Mouse (Mus musculus): Measurements from ENCODE around the gene Tox2. TPM values are rescaled to one million over a fixed set of nuclear protein-coding genes. Genes with fewer than 3 reads are reported as not detected.

Tox2 gene
- 4.4 TPM in 2 replicates for polyA plus RNA-seq (2015; fragmentation: Nextera tagmentation; extraction: Ambion mirVana)

GRCm38 (mm10) chr2:163202884-163203634 lies at the start of gene Tox2:
Tox2 (plus strand) TSS chr2:163203125.
- Histone ChIP-seq H3K27ac (no peak within 1 kb of the TSS), H3K4me1 (peaks cover 20% of the 10 kb centered on the region), H3K9ac (no peak within 1 kb of the TSS), H3K27me3 (replicated peaks) (peaks cover 39% of the 10 kb centered on the region), H3K36me3 (no peaks in the 10 kb centered on the region), H3K4me2 (peak within 1 kb of the TSS; percentile 98), H3K4me3 (replicated peaks) (peak within 1 kb of the TSS; percentile 54), H3K9me3 (no peaks in the 10 kb centered on the region)
- peak; percentile 87 for ATAC-seq (ENCODE audit: insufficient read depth, low FRiP score, low read depth)
- under 1% methylated on average over 61 of the region's 79 CpGs for WGBS

GRCm38 (mm10) chr2:163154673-163155072 lies 48.3 kb upstream of the Tox2 start:
- H3K36me3 ChIP-seq = no peaks in the 10 kb centered on the region
- ATAC-seq (ENCODE audit: insufficient read depth, low FRiP score, low read depth) = no peak
- H3K9ac ChIP-seq = no peak overlapping the region
- H3K27me3 ChIP-seq (replicated peaks) = no peaks in the 10 kb centered on the region
- no peak overlapping the region for H3K4me3 ChIP-seq (replicated peaks)
- H3K4me1 ChIP-seq = no peaks in the 10 kb centered on the region
- no peak overlapping the region for H3K4me2 ChIP-seq
- 88% methylated on average over 8 of the region's 8 CpGs for WGBS
- no peaks in the 10 kb centered on the region for H3K9me3 ChIP-seq
- H3K27ac ChIP-seq = no peak overlapping the region

GRCm38 (mm10) chr2:163158979-163159378 lies 43.9 kb upstream of the Tox2 start:
- Histone ChIP-seq H3K36me3 (no peaks in the 10 kb centered on the region), H3K4me3 (replicated peaks) (no peak overlapping the region), H3K4me1 (no peaks in the 10 kb centered on the region), H3K27me3 (replicated peaks) (no peaks in the 10 kb centered on the region), H3K4me2 (no peak overlapping the region), H3K27ac (no peak overlapping the region), H3K9ac (no peak overlapping the region), H3K9me3 (no peaks in the 10 kb centered on the region)
- no peak for ATAC-seq (ENCODE audit: insufficient read depth, low FRiP score, low read depth)
- 83% methylated on average over 9 of the region's 9 CpGs for WGBS

- H3K4me1 ChIP-seq = no peaks in the 10 kb centered on the region
- WGBS = 64% methylated on average over 10 of the region's 10 CpGs
- no peaks in the 10 kb centered on the region for H3K9me3 ChIP-seq
- H3K4me2 ChIP-seq = no peak overlapping the region
- H3K4me3 ChIP-seq (replicated peaks) = no peak overlapping the region
- no peak overlapping the region for H3K9ac ChIP-seq
- no peaks in the 10 kb centered on the region for H3K27me3 ChIP-seq (replicated peaks)
- H3K27ac ChIP-seq = no peak overlapping the region
- no peak for ATAC-seq (ENCODE audit: insufficient read depth, low FRiP score, low read depth)
- H3K36me3 ChIP-seq = no peaks in the 10 kb centered on the region
Observed at GRCm38 (mm10) chr2:163164461-163164990, 38.4 kb upstream of the Tox2 start.

GRCm38 (mm10) chr2:163166067-163166805 lies 36.7 kb upstream of the Tox2 start:
- H3K36me3 ChIP-seq = no peaks in the 10 kb centered on the region
- WGBS = 42% methylated on average over 13 of the region's 13 CpGs
- H3K9me3 ChIP-seq = no peaks in the 10 kb centered on the region
- H3K4me2 ChIP-seq = no peak overlapping the region
- no peak for ATAC-seq (ENCODE audit: insufficient read depth, low FRiP score, low read depth)
- H3K4me1 ChIP-seq = no peaks in the 10 kb centered on the region
- H3K4me3 ChIP-seq (replicated peaks) = no peak overlapping the region
- H3K9ac ChIP-seq = no peak overlapping the region
- no peak overlapping the region for H3K27ac ChIP-seq
- no peaks in the 10 kb centered on the region for H3K27me3 ChIP-seq (replicated peaks)

GRCm38 (mm10) chr2:163171891-163172290 lies 31.0 kb upstream of the Tox2 start:
- no peak for ATAC-seq (ENCODE audit: insufficient read depth, low FRiP score, low read depth)
- Histone ChIP-seq H3K4me1 (no peaks in the 10 kb centered on the region), H3K9me3 (no peaks in the 10 kb centered on the region), H3K27me3 (replicated peaks) (no peaks in the 10 kb centered on the region), H3K4me3 (replicated peaks) (no peak overlapping the region), H3K9ac (no peak overlapping the region), H3K27ac (no peak overlapping the region), H3K36me3 (no peaks in the 10 kb centered on the region), H3K4me2 (no peak overlapping the region)
- WGBS = 88% methylated on average over 11 of the region's 11 CpGs

GRCm38 (mm10) chr2:163174066-163174465 lies 28.9 kb upstream of the Tox2 start:
- Histone ChIP-seq H3K4me3 (replicated peaks) (no peak overlapping the region), H3K9ac (no peak overlapping the region), H3K9me3 (no peaks in the 10 kb centered on the region), H3K36me3 (no peaks in the 10 kb centered on the region), H3K27ac (no peak overlapping the region), H3K4me2 (no peak overlapping the region), H3K27me3 (replicated peaks) (no peaks in the 10 kb centered on the region), H3K4me1 (no peaks in the 10 kb centered on the region)
- no peak for ATAC-seq (ENCODE audit: insufficient read depth, low FRiP score, low read depth)
- WGBS = 56% methylated on average over 7 of the region's 7 CpGs

- no peak for ATAC-seq (ENCODE audit: insufficient read depth, low FRiP score, low read depth)
- Histone ChIP-seq H3K4me2 (no peak overlapping the region), H3K4me1 (no peaks in the 10 kb centered on the region), H3K9me3 (no peaks in the 10 kb centered on the region), H3K36me3 (no peaks in the 10 kb centered on the region), H3K9ac (no peak overlapping the region), H3K4me3 (replicated peaks) (no peak overlapping the region), H3K27me3 (replicated peaks) (no peaks in the 10 kb centered on the region), H3K27ac (no peak overlapping the region)
- 91% methylated on average over 8 of the region's 8 CpGs for WGBS
Observed at GRCm38 (mm10) chr2:163175831-163176230, 27.1 kb upstream of the Tox2 start.

GRCm38 (mm10) chr2:163176502-163176901 lies 26.4 kb upstream of the Tox2 start:
- 51% methylated on average over 7 of the region's 7 CpGs for WGBS
- H3K27me3 ChIP-seq (replicated peaks) = no peaks in the 10 kb centered on the region
- no peaks in the 10 kb centered on the region for H3K36me3 ChIP-seq
- no peak overlapping the region for H3K9ac ChIP-seq
- ATAC-seq (ENCODE audit: insufficient read depth, low FRiP score, low read depth) = no peak
- no peak overlapping the region for H3K4me3 ChIP-seq (replicated peaks)
- no peak overlapping the region for H3K27ac ChIP-seq
- no peaks in the 10 kb centered on the region for H3K9me3 ChIP-seq
- no peak overlapping the region for H3K4me2 ChIP-seq
- H3K4me1 ChIP-seq = no peaks in the 10 kb centered on the region

- H3K4me2 ChIP-seq = no peak overlapping the region
- 0 out of 2 replicates have a peak, but pooled peaks cover 5% of the 10 kb centered on the region for H3K4me1 ChIP-seq
- no peak for ATAC-seq (ENCODE audit: insufficient read depth, low FRiP score, low read depth)
- WGBS = 70% methylated on average over 11 of the region's 11 CpGs
- no peak overlapping the region for H3K4me3 ChIP-seq (replicated peaks)
- no peak overlapping the region for H3K27ac ChIP-seq
- H3K36me3 ChIP-seq = no peaks in the 10 kb centered on the region
- H3K27me3 ChIP-seq (replicated peaks) = no peaks in the 10 kb centered on the region
- H3K9ac ChIP-seq = no peak overlapping the region
- no peaks in the 10 kb centered on the region for H3K9me3 ChIP-seq
Observed at GRCm38 (mm10) chr2:163187552-163187951, 15.4 kb upstream of the Tox2 start.

GRCm38 (mm10) chr2:163189596-163189995 lies 13.3 kb upstream of the Tox2 start:
- H3K27ac ChIP-seq = no peak overlapping the region
- H3K27me3 ChIP-seq (replicated peaks) = no peaks in the 10 kb centered on the region
- H3K4me1 ChIP-seq = 0 out of 2 replicates have a peak, but pooled peaks cover 5% of the 10 kb centered on the region
- H3K9ac ChIP-seq = no peak overlapping the region
- H3K9me3 ChIP-seq = no peaks in the 10 kb centered on the region
- H3K4me2 ChIP-seq = no peak overlapping the region
- no peaks in the 10 kb centered on the region for H3K36me3 ChIP-seq
- no peak overlapping the region for H3K4me3 ChIP-seq (replicated peaks)
- ATAC-seq (ENCODE audit: insufficient read depth, low FRiP score, low read depth) = 0 out of 2 replicates have a peak, but pooled peaks have one; percentile 47
- WGBS = 18% methylated on average over 5 of the region's 5 CpGs

GRCm38 (mm10) chr2:163190004-163190441 lies 12.9 kb upstream of the Tox2 start:
- Histone ChIP-seq H3K27ac (no peak overlapping the region), H3K4me3 (replicated peaks) (no peak overlapping the region), H3K4me1 (0 out of 2 replicates have a peak, but pooled peaks cover 5% of the 10 kb centered on the region), H3K36me3 (no peaks in the 10 kb centered on the region), H3K9ac (no peak overlapping the region), H3K4me2 (no peak overlapping the region), H3K27me3 (replicated peaks) (no peaks in the 10 kb centered on the region), H3K9me3 (no peaks in the 10 kb centered on the region)
- ATAC-seq (ENCODE audit: insufficient read depth, low FRiP score, low read depth) = no peak
- 11% methylated on average over 3 of the region's 3 CpGs for WGBS

Measured in stomach, embryonic 15.5 days (tissue).